Mouse (Mus musculus) kidney, embryonic 14.5 days (tissue): ENCODE measurements around the gene Ctrc. TPM values are rescaled to one million over a fixed set of nuclear protein-coding genes. Genes with fewer than 3 reads are reported as not detected.
A peak's percentile ranks its signal among the peaks of the same experiment; 100 is the strongest.

Source experiments
- ATAC-seq: fragments of 200-750 bp; cut with Nextera tagmentation; 2 replicates; pipeline ENCODE4 v1.8.0; 2017; ENCODE audit warnings: moderate number of reproducible peaks, mild to moderate bottlenecking, moderate TSS enrichment, moderate library complexity; ENCODE audit not compliant: low FRiP score, low TSS enrichment
- H3K27ac ChIP-seq: fragments of 300-500 bp; sonication (generic); 2 replicates; pipeline ENCODE4 v1.5.1; 2014; ENCODE audit warnings: low read depth, mild to moderate bottlenecking, low read length, moderate library complexity, mixed read lengths
- H3K27me3 ChIP-seq: fragments of 300-500 bp; sonication (generic); 2 replicates; pipeline ENCODE4 v1.6.1; 2014; ENCODE audit warnings: mild to moderate bottlenecking, low read length; ENCODE audit not compliant: control insufficient read depth, insufficient read depth
- H3K36me3 ChIP-seq: fragments of 300-500 bp; sonication (generic); 2 replicates; pipeline ENCODE4 v1.6.1; 2014; ENCODE audit warnings: low read length, mixed read lengths; ENCODE audit not compliant: control insufficient read depth, insufficient read depth
- H3K4me1 ChIP-seq: fragments of 300-500 bp; sonication (generic); 2 replicates; pipeline ENCODE4 v1.6.1; 2014; ENCODE audit warnings: low read length, mixed read lengths; ENCODE audit not compliant: control insufficient read depth, insufficient read depth
- H3K4me2 ChIP-seq: fragments of 300-500 bp; sonication (generic); replicated peaks from 2 replicates; pipeline ENCODE4 v1.6.1; 2014; ENCODE audit warnings: low read depth, mild to moderate bottlenecking, low read length
- H3K4me3 ChIP-seq: fragments of 300-500 bp; sonication (generic); 2 replicates; pipeline ENCODE4 v1.5.1; 2014; ENCODE audit warnings: mild to moderate bottlenecking, low read length
- H3K9ac ChIP-seq: fragments of 300-500 bp; sonication (generic); 2 replicates; pipeline ENCODE4 v1.6.1; 2014; ENCODE audit warnings: low read depth, mild to moderate bottlenecking, low read length, moderate library complexity
- H3K9me3 ChIP-seq: fragments of 300-500 bp; sonication (generic); 2 replicates; pipeline ENCODE4 v1.6.1; 2016; ENCODE audit warnings: low read length; ENCODE audit not compliant: control insufficient read depth
- WGBS: fragments of 180-500 bp; shearing (Covaris S2); extraction: QIAGEN DNeasy Blood & Tissue Kit; methylation state at CpG from one replicate; pipeline ENCODE4 v1.1.7; 2014; 5-methylcytosine and 5-hydroxymethylcytosine counted together
- polyA plus RNA-seq: library from polyadenylated mRNA; unstranded; fragments of >200 nt; fragmentation: Nextera tagmentation; extraction: Ambion mirVana; gene quantifications from 2 replicates; pipeline ENCODE4 v1.2.1, GENCODE M21; 2014

Ctrc gene
- polyA plus RNA-seq, 1 experiment from 2014 or later, result not detected

DNA sequence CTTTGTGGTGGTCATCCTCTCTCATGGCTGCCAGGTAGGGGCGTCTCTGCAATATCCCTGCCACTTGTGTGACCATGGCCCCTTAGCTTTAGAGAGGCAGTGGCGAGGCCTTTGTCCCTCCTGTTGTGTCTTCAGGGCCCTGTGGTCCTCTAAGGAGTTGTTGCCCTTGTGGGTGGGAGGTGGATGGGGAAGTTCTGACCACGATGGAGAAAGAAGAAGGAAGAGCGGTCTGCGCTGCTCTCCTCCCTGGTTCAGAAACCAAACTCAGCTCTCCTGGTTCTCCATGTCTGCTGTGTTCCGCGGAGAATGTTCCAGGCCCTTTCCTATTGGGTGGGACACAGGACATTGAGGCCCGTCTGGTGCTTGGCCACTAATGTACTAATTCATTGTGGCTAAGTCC lies 40.3 kb downstream of the Ctrc start:
- no peak for ATAC-seq
- Histone ChIP-seq H3K4me2 (no peak overlapping the region), H3K4me1 (no peaks in the 10 kb centered on the region), H3K9ac (no peak overlapping the region), H3K9me3 (no peaks in the 10 kb centered on the region), H3K27me3 (no peaks in the 10 kb centered on the region), H3K4me3 (no peak overlapping the region), H3K27ac (no peak overlapping the region), H3K36me3 (peaks cover 62% of the 10 kb centered on the region)
- 98% methylated on average over 8 of the region's 8 CpGs for WGBS

DNA sequence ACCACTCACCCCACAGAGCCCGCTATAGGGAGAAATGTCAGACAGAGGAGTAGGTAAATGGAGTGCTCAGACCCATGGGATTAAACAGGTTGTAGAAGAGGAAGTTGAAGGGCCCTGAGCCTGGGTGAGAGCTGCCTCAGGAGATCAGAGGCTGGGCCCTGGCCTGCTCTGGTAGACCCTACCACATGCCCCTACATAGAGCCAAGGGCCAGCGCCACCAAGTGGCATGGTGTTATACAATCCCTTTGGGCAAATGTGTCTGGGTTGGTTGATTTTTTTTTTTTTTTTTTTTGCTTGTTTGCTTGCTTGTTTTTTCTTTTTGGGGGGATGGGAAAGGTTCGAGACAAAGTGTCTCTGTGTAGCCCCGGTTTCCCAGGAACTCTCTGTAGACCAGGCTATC lies 42.1 kb downstream of the Ctrc start:
- Histone ChIP-seq H3K27me3 (no peaks in the 10 kb centered on the region), H3K36me3 (peaks cover 44% of the 10 kb centered on the region), H3K27ac (no peak overlapping the region), H3K9me3 (no peaks in the 10 kb centered on the region), H3K4me1 (no peaks in the 10 kb centered on the region), H3K4me2 (no peak overlapping the region), H3K4me3 (no peak overlapping the region), H3K9ac (no peak overlapping the region)
- WGBS, result 86% methylated on average over 4 of the region's 4 CpGs
- no peak for ATAC-seq

DNA sequence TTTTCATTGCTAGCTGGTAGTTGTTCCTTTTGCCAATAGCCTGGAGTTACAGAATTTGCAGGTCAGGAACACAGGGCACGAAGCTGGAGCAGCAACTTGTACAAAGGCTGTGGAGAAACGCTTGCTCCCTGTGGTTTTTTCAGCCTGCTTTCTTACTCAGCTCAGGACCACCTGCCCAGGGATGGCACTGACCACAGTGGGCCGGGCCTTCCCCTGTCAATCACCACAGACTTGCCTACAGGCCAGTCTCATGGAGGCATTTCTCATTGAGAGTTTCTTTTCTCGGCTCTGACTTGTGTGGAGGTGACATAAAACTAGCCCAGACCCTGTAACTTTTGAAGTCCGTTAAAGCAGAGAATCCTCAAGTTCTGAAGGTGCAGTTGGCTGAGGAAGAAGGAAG lies 48.6 kb downstream of the Ctrc start:
- ATAC-seq, result no peak
- no peaks in the 10 kb centered on the region for H3K27me3 ChIP-seq
- no peak overlapping the region for H3K27ac ChIP-seq
- WGBS, result 92% methylated on average over 5 of the region's 5 CpGs
- peaks cover 13% of the 10 kb centered on the region; the same call in 1 of the 2 replicates for H3K36me3 ChIP-seq
- no peak overlapping the region for H3K4me2 ChIP-seq
- peaks cover 7% of the 10 kb centered on the region; the same call in 1 of the 2 replicates for H3K4me1 ChIP-seq
- H3K9ac ChIP-seq, result no peak overlapping the region
- no peak overlapping the region for H3K4me3 ChIP-seq
- H3K9me3 ChIP-seq, result no peaks in the 10 kb centered on the region

DNA sequence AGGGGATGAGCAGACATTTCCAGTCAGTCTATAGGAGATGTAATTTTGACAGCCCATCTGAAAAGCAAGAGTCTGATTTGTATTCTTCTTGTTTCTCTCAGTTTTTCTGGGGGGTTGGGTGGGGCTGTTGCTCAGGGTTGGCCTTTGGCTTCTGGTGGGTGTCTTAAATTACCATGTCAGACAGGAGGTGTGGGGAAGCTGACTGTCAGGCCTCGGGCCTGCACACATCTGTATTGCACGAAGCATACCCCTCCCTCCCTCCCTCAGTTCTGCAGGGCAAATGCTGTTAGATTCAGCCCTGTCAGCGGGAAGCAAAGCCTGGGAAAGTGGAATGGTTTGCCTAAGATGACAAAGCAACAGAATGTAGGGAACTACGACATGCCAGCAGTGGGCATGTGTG lies 49.2 kb downstream of the Ctrc start:
- H3K27ac ChIP-seq, result no peak overlapping the region
- 89% methylated on average over 4 of the region's 4 CpGs for WGBS
- peaks cover 13% of the 10 kb centered on the region; the same call in 1 of the 2 replicates for H3K36me3 ChIP-seq
- no peaks in the 10 kb centered on the region for H3K9me3 ChIP-seq
- no peaks in the 10 kb centered on the region for H3K27me3 ChIP-seq
- no peak overlapping the region for H3K4me2 ChIP-seq
- ATAC-seq, result no peak
- no peak overlapping the region for H3K9ac ChIP-seq
- H3K4me3 ChIP-seq, result no peak overlapping the region
- peaks cover 7% of the 10 kb centered on the region; the same call in 1 of the 2 replicates for H3K4me1 ChIP-seq

DNA sequence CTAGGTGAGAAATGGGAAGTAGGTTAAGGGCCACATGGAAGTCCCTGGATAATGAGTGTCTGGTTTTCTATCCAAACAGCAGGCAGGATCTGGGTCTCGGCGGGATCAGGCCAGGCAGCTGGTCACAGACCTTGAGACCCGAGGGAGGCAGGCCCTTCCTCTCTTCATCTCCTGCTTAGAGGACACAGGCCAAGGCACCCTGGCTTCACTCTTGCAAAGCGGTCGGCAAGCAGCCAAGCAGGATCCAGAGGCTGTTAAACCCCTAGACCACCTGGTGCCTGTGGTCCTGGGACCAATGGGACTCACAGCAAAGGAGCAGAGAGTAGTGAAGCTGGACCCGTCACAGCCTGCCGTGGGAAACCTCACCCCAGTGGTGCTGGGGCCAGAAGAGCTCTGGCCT lies 49.8 kb downstream of the Ctrc start:
- 80% methylated on average over 7 of the region's 7 CpGs for WGBS
- Histone ChIP-seq H3K27me3 (no peaks in the 10 kb centered on the region), H3K4me3 (no peak overlapping the region), H3K9me3 (no peaks in the 10 kb centered on the region), H3K27ac (no peak overlapping the region), H3K9ac (no peak overlapping the region), H3K36me3 (peaks cover 13% of the 10 kb centered on the region; the same call in 1 of the 2 replicates), H3K4me1 (peaks cover 7% of the 10 kb centered on the region; the same call in 1 of the 2 replicates), H3K4me2 (no peak overlapping the region)
- ATAC-seq, result no peak

DNA sequence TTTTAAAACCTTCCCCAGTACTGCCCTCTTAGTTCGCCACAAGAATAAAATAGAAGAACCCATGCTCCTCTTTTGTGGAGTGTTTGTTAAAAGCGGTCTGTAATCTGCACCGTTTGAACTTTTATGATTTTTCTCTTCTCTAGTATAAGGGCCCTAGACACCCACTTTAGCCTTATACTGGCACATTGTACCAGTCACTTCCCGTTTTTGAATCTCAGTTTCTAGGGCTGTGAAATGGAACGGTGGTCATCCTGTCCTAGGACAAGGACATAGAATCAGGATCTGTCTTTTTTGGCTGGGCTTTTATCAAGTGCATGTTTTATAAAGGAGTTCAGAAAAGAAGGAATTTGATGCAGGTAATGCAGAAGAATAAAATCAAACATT lies 52.0 kb downstream of the Ctrc start:
- H3K4me3 ChIP-seq, result peak overlapping the region; percentile 67
- peak overlapping the region; percentile 50 for H3K4me2 ChIP-seq
- ATAC-seq, result no peak
- peak overlapping the region; percentile 97 for H3K27ac ChIP-seq
- peaks cover 7% of the 10 kb centered on the region; the same call in 1 of the 2 replicates for H3K4me1 ChIP-seq
- H3K9ac ChIP-seq, result peak overlapping the region; percentile 69
- 10% methylated on average over 5 of the region's 5 CpGs for WGBS
- H3K27me3 ChIP-seq, result no peaks in the 10 kb centered on the region
- H3K9me3 ChIP-seq, result no peaks in the 10 kb centered on the region
- H3K36me3 ChIP-seq, result peaks cover 13% of the 10 kb centered on the region; the same call in 1 of the 2 replicates

DNA sequence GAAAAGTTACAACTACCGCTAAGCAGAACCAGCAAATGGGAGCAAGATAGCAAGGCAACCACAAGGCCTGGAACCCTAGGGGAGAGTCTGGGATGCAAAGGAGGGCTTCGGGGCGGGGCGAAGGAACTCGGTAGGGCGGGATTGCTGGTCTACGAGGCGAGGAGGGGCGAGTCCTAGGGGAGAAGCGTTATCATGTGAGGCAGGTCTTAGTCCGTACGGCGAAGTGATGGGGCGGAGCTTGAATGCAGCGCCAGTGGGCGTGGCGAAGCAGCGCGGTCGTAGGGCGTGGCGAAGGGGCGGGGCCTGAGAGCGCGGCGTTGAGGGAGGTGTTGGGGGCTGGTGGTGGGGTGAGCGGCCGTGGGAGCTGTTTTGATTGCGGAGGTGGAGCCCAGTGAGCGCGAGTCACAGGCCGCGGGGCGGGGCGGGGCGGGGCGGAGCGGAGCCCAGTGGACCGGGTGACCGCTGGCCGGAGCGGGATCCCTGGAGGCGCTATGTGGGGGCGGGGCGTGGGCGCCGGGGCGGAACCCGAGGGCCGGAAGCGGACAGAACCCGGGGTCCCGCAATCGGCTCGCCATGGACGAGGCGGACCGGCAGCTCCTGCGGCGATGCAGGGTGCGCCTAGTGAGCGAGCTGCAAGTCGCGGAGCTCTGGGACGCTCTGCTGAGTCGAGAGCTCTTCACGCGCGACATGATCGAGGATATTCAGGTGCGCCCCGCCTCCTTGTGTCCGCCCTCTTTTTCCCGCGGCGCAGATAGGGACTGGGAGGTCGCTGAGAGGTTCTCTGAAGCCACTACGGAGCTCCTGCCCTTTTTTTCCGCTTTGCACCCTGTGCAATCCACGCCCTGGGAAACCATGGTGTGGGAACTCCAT lies 52.6 kb downstream of the Ctrc start, which contains the start of gene Casp9:
Casp9 (plus strand) TSS at position 331 of the 870 bp plus-strand sequence.
- peak within 1 kb of the TSS; percentile 67 for H3K4me3 ChIP-seq
- under 1% methylated on average over 61 of the region's 80 CpGs for WGBS
- peak within 1 kb of the TSS; percentile 97 for H3K27ac ChIP-seq
- no peaks in the 10 kb centered on the region for H3K9me3 ChIP-seq
- H3K9ac ChIP-seq, result peak within 1 kb of the TSS; percentile 69
- H3K27me3 ChIP-seq, result no peaks in the 10 kb centered on the region
- H3K4me1 ChIP-seq, result peaks cover 7% of the 10 kb centered on the region; the same call in 1 of the 2 replicates
- peak within 1 kb of the TSS; percentile 50 for H3K4me2 ChIP-seq
- peaks cover 13% of the 10 kb centered on the region; the same call in 1 of the 2 replicates for H3K36me3 ChIP-seq
- ATAC-seq, result peak; percentile 88

DNA sequence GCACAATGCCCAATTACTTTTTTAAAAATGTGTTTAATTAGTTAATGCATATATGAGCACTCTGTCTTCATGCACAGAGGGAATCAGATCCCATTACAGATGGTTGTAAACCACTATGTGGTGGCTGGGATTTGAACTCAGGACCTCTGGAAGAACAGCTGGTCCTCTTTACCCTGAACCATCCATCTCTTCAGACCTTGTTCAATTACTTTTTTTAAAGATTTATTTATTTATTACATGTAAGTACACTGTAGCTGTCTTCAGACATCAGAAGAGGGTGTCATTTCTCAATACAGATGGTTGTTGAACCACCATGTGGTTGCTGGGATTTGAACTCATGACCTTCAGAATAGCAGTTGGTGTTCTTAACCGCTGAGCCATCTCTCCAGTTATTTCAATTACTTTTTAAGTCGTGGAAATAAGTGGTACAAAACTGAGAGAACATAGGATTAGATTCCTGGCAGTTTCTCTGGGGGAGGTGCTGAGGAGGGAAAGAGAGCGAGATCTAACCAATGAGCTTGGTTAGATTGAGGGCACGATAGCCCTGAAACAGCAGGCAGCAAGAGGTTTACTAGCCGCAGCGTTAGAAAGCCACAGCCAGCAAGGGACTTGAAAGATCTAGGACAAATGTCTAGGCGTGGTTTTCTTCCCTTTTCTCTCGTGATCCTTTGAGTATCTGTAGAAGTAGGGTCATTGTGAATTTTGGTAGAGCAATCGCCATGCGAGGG lies 53.4 kb downstream of the Ctrc start:
- Histone ChIP-seq H3K9me3 (no peaks in the 10 kb centered on the region), H3K4me2 (peak overlapping the region; percentile 38), H3K36me3 (peaks cover 13% of the 10 kb centered on the region; the same call in 1 of the 2 replicates), H3K4me1 (peaks cover 7% of the 10 kb centered on the region; the same call in 1 of the 2 replicates), H3K27ac (peak overlapping the region; percentile 89), H3K4me3 (peak overlapping the region; percentile 67), H3K27me3 (no peaks in the 10 kb centered on the region), H3K9ac (peak overlapping the region; percentile 69; the same call in 1 of the 2 replicates)
- no peak for ATAC-seq
- WGBS, result 10% methylated on average over 10 of the region's 10 CpGs
